Mouse (Mus musculus): ENCODE measurements around the gene Auh.

DNA sequence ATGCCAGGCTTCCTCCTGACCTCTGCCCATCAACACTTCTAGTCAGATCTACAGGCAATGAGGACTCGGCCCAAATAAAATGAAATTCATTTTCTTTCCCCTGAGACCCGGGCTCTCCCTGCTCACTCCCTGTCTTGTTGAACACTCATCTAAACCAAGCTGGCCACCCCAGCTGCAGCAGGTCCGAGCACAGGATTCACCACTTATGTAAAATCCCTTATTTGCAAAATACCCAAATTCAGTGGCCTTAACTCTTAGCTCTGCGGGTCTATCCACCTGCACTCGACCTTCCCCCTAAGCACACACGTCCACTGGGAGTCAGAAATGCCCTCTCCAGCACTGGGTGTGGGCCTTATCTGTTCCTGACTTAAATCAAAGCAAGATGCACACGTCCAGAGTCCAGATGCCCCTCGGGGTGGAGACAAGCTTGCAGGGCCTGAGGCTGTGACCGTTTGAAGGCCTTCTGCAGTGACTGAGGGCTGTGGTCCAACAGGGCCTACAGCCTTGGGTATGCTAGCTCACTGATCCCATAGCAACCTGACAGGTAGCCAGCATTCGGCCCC lies 9.6 kb downstream of the Auh start:
- TF ChIP-seq CTCF (IDR thresholded peaks at IDR 0.05; ENCODE audit: extremely low read depth, insufficient read length, insufficient replicate concordance, low read depth, low read length): no peak
- no peak for TF ChIP-seq POLR2A (IDR thresholded peaks at IDR 0.05; ENCODE audit: low read depth, low read length)

All from small intestine, adult 2 months (tissue).